Mouse (Mus musculus) embryo, embryonic 9.5 days (tissue): ENCODE measurements around the gene Zfp512b.

Source experiments
- DNase-seq: peaks from one replicate; pipeline ENCODE4 v3.0.0-alpha.2; 2017; ENCODE audit errors: extremely low spot score

The Zfp512b gene

GRCm38 (mm10) chr2:181589732-181590105 is 2.9 kb downstream of the Zfp512b start:
- no peak for DNase-seq

- no peak for DNase-seq
These were observed 3.4 kb downstream of the Zfp512b start for GRCm38 (mm10) chr2:181589011-181589731.

GRCm38 (mm10) chr2:181588229-181588780 is 4.3 kb downstream of the Zfp512b start:
- no peak for DNase-seq

GRCm38 (mm10) chr2:181587796-181588195 is 4.8 kb downstream of the Zfp512b start:
- no peak for DNase-seq

GRCm38 (mm10) chr2:181586124-181586523 is 6.5 kb downstream of the Zfp512b start:
- DNase-seq = no peak

- no peak for DNase-seq
These were observed 7.1 kb downstream of the Zfp512b start for GRCm38 (mm10) chr2:181585506-181585905.

- no peak for DNase-seq
These were observed 8.1 kb downstream of the Zfp512b start, which contains the start of gene Uckl1 for GRCm38 (mm10) chr2:181584411-181584942. Gene Uckl1, minus strand, starts transcription at chr2:181584892.

GRCm38 (mm10) chr2:181583460-181584257 is 8.9 kb downstream of the Zfp512b start:
- no peak for DNase-seq

- DNase-seq = no peak
These were observed 9.7 kb downstream of the Zfp512b start for GRCm38 (mm10) chr2:181582939-181583338.

GRCm38 (mm10) chr2:181582358-181582757 is 10.2 kb downstream of the Zfp512b start:
- no peak for DNase-seq

- DNase-seq = peak; percentile 83
These were observed 11.0 kb downstream of the Zfp512b start for GRCm38 (mm10) chr2:181581402-181582120.

GRCm38 (mm10) chr2:181581016-181581401 is 11.6 kb downstream of the Zfp512b start:
- peak; percentile 79 for DNase-seq

- no peak for DNase-seq
These were observed 12.4 kb downstream of the Zfp512b start for GRCm38 (mm10) chr2:181580131-181580772.

GRCm38 (mm10) chr2:181579681-181580080 is 12.9 kb downstream of the Zfp512b start:
- DNase-seq = no peak

- DNase-seq = no peak
These were observed 13.6 kb downstream of the Zfp512b start for GRCm38 (mm10) chr2:181578790-181579618.

- DNase-seq = no peak
These were observed 14.5 kb downstream of the Zfp512b start for GRCm38 (mm10) chr2:181577981-181578581.

- no peak for DNase-seq
These were observed 15.5 kb downstream of the Zfp512b start for GRCm38 (mm10) chr2:181577126-181577525.

- DNase-seq = no peak
These were observed 16.0 kb downstream of the Zfp512b start for GRCm38 (mm10) chr2:181576613-181577012.

GRCm38 (mm10) chr2:181574921-181575545 is 17.6 kb downstream of the Zfp512b start:
- DNase-seq = no peak
